Mouse (Mus musculus): ENCODE measurements at regions not wholly inside any gene's neighbourhood (a gene's known extent, or its start where the extent isn't known, plus 50 kb on each side); places are given as distances from the start of the nearest gene placed in this dataset.

DNA sequence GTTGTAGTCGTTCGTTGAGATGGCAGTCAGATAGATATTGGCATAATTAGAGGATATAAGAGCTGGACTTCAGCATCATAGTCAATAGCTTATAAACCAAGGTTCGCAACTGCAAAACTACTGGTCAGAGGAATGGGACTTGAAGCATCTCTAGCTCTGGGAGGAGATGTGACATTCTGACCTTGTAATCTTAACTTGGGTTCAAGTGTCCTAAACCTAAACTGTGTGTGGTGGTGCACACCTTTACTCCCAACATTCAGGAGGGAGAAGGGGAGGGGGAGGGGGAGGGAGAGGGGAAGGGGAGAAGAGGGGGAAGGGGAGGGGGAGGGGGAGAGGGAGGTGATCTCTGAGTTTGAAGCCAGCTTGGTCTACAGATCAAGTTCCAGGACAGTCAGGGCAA is 89.1 kb upstream of the Gnai1 start:
- no peak overlapping the region for H3K4me3 ChIP-seq (replicated peaks)
- no peaks in the 10 kb centered on the region for H3K27me3 ChIP-seq
- H3K36me3 ChIP-seq: no peaks in the 10 kb centered on the region
- 59% methylated on average over 3 of the region's 3 CpGs for WGBS (ENCODE audit: insufficient replicate concordance)
- H3K4me2 ChIP-seq: no peak overlapping the region
- H3K27ac ChIP-seq: no peak overlapping the region
- DNase-seq (no peak), ATAC-seq (ENCODE audit: low read depth) (no peak)
- no peak overlapping the region for H3K9ac ChIP-seq
- H3K4me1 ChIP-seq (replicated peaks): no peaks in the 10 kb centered on the region
- no peaks in the 10 kb centered on the region for H3K9me3 ChIP-seq (replicated peaks)

DNA sequence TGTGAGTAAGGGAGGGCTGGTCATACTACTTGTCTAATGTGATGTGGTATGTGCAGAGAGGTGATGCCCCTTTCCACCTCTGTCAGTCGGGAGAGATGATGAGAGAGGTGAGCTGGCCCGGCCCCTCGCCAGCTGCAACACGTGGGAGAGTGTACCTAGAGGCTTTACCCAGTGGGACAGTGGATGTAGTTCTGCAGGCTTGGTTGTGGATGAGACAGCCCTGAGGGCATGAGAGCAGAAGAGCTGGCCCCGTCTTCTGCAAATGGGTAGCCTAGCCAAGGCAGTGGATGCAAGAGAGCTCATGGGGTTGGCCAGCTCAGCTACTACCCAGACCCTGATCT is 88.1 kb upstream of the Gnai1 start:
- no peaks in the 10 kb centered on the region for H3K9me3 ChIP-seq (replicated peaks)
- no peaks in the 10 kb centered on the region for H3K4me1 ChIP-seq (replicated peaks)
- DNase-seq: no peak
- H3K36me3 ChIP-seq: no peaks in the 10 kb centered on the region
- no peak overlapping the region for H3K9ac ChIP-seq
- H3K27ac ChIP-seq: no peak overlapping the region
- H3K4me3 ChIP-seq (replicated peaks): no peak overlapping the region
- H3K27me3 ChIP-seq: no peaks in the 10 kb centered on the region
- no peak for ATAC-seq (ENCODE audit: low read depth)
- 62% methylated on average over 5 of the region's 5 CpGs for WGBS (ENCODE audit: insufficient replicate concordance)
- H3K4me2 ChIP-seq: no peak overlapping the region

- Histone ChIP-seq H3K4me2 (no peak overlapping the region), H3K9me3 (replicated peaks) (no peaks in the 10 kb centered on the region), H3K36me3 (no peaks in the 10 kb centered on the region), H3K4me3 (replicated peaks) (no peak overlapping the region), H3K4me1 (replicated peaks) (no peaks in the 10 kb centered on the region), H3K27ac (no peak overlapping the region), H3K9ac (no peak overlapping the region), H3K27me3 (no peaks in the 10 kb centered on the region)
- DNase-seq (no peak), ATAC-seq (ENCODE audit: low read depth) (no peak)
- 77% methylated on average over 14 of the region's 14 CpGs for WGBS (ENCODE audit: insufficient replicate concordance)
These were observed 87.6 kb upstream of the Gnai1 start for GRCm38 (mm10) chr5:18447665-18448329.

DNA sequence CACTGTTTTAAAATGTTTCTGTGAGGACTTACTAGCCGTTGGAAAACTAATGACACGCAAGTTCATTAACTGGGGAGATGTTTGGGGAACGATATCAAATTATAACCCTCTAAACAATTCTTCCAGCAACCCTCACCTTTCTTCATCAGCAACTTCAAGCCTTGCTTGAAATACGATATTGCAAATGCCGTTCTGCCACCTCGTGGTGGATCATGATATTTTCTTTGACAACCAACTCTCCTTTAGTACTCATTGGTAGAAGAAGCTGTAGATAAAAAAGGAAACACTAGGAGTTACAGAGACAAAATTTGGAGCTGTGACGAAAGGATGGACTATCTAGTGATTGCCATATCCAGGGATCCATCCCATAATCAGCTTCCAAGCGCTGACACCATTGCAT is 85.8 kb upstream of the Gnai1 start:
- Histone ChIP-seq H3K4me2 (no peak overlapping the region), H3K27me3 (no peaks in the 10 kb centered on the region), H3K9ac (no peak overlapping the region), H3K4me3 (replicated peaks) (no peak overlapping the region), H3K36me3 (no peaks in the 10 kb centered on the region), H3K9me3 (replicated peaks) (no peaks in the 10 kb centered on the region), H3K4me1 (replicated peaks) (no peaks in the 10 kb centered on the region), H3K27ac (no peak overlapping the region)
- DNase-seq: peak; percentile 9
- WGBS (ENCODE audit: insufficient replicate concordance): 23% methylated on average over 8 of the region's 8 CpGs
- ATAC-seq (ENCODE audit: low read depth): no peak

DNA sequence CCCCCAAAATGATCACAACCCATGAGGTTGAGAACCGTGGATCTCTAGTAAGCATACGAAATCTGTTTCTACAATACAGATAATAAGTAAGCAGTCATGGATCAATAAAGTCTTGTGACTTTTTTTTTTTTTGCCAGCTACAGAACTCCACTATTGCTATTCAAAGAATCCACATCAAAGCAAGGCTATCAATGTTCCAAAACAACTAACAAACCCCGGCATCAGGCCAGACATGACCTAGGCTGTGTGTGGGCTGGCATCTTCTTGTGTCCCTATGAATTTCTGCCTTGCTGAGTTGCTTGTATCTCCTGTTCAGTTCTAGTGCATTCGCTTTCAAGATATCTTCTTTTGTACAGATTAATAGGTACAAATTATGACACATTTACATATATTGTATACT is 79.8 kb upstream of the Gnai1 start:
- Histone ChIP-seq H3K4me1 (replicated peaks) (no peaks in the 10 kb centered on the region), H3K27me3 (no peaks in the 10 kb centered on the region), H3K4me3 (replicated peaks) (no peak overlapping the region), H3K9ac (no peak overlapping the region), H3K4me2 (no peak overlapping the region), H3K27ac (no peak overlapping the region), H3K9me3 (replicated peaks) (no peaks in the 10 kb centered on the region), H3K36me3 (no peaks in the 10 kb centered on the region)
- DNase-seq (no peak), ATAC-seq (ENCODE audit: low read depth) (no peak)
- 65% methylated on average over 4 of the region's 4 CpGs for WGBS (ENCODE audit: insufficient replicate concordance)

DNA sequence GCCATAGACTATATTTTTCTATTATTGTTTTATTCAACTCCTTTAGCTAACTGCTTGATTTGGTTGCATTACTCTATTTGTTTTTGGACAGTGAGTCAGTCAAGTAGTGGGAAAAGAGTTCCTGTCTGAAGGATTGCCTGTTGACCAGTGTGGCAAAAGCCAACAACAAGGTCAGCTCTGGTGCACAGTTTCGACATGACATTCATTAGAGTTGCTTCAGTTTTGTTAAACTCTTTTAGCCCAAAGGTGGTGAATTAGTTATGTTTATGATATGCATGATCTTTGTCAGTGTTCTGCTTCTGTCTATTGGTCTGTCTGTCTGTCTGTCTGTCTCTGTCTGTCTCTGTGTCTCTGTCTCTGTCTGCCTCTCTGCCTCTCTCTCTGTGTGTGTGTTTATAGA is 79.1 kb upstream of the Gnai1 start:
- ATAC-seq (ENCODE audit: low read depth): no peak

GRCm38 (mm10) chr5:18436099-18436748 is 76.1 kb upstream of the Gnai1 start:
- Histone ChIP-seq H3K4me1 (replicated peaks) (no peaks in the 10 kb centered on the region), H3K4me3 (replicated peaks) (no peak overlapping the region), H3K27ac (no peak overlapping the region), H3K4me2 (no peak overlapping the region), H3K36me3 (no peaks in the 10 kb centered on the region), H3K9me3 (replicated peaks) (no peaks in the 10 kb centered on the region), H3K27me3 (no peaks in the 10 kb centered on the region), H3K9ac (no peak overlapping the region)
- DNase-seq (no peak), ATAC-seq (ENCODE audit: low read depth) (no peak)
- WGBS (ENCODE audit: insufficient replicate concordance): 44% methylated on average over 6 of the region's 6 CpGs

More for the DNA sequence above, 79.1 kb upstream of the Gnai1 start:
- Histone ChIP-seq H3K9ac (no peak overlapping the region), H3K36me3 (no peaks in the 10 kb centered on the region), H3K27me3 (no peaks in the 10 kb centered on the region), H3K27ac (no peak overlapping the region), H3K9me3 (replicated peaks) (no peaks in the 10 kb centered on the region), H3K4me1 (replicated peaks) (no peaks in the 10 kb centered on the region), H3K4me3 (replicated peaks) (no peak overlapping the region), H3K4me2 (no peak overlapping the region)
- WGBS (ENCODE audit: insufficient replicate concordance): 45% methylated on average over 1 of the region's 1 CpGs
- no peak for DNase-seq

GRCm38 (mm10) chr5:18434245-18434644 is 74.1 kb upstream of the Gnai1 start:
- ATAC-seq (ENCODE audit: low read depth) (no peak), DNase-seq (no peak)
- no peaks in the 10 kb centered on the region for H3K9me3 ChIP-seq (replicated peaks)
- H3K4me1 ChIP-seq (replicated peaks): no peaks in the 10 kb centered on the region
- 59% methylated on average over 2 of the region's 2 CpGs for WGBS (ENCODE audit: insufficient replicate concordance)
- no peak overlapping the region for H3K9ac ChIP-seq
- H3K4me2 ChIP-seq: no peak overlapping the region
- H3K27ac ChIP-seq: no peak overlapping the region
- H3K27me3 ChIP-seq: no peaks in the 10 kb centered on the region
- no peak overlapping the region for H3K4me3 ChIP-seq (replicated peaks)
- H3K36me3 ChIP-seq: no peaks in the 10 kb centered on the region

- Histone ChIP-seq H3K27ac (no peak overlapping the region), H3K27me3 (no peaks in the 10 kb centered on the region), H3K4me1 (replicated peaks) (no peaks in the 10 kb centered on the region), H3K4me3 (replicated peaks) (no peak overlapping the region), H3K9me3 (replicated peaks) (no peaks in the 10 kb centered on the region), H3K9ac (no peak overlapping the region), H3K36me3 (no peaks in the 10 kb centered on the region), H3K4me2 (no peak overlapping the region)
- ATAC-seq (ENCODE audit: low read depth): no peak
- DNase-seq: no peak
- WGBS (ENCODE audit: insufficient replicate concordance): 63% methylated on average over 7 of the region's 7 CpGs
These were observed 73.1 kb upstream of the Gnai1 start for GRCm38 (mm10) chr5:18433287-18433686.

- Histone ChIP-seq H3K4me3 (replicated peaks) (no peak overlapping the region), H3K4me2 (no peak overlapping the region), H3K4me1 (replicated peaks) (no peaks in the 10 kb centered on the region), H3K9ac (no peak overlapping the region), H3K9me3 (replicated peaks) (no peaks in the 10 kb centered on the region), H3K27ac (no peak overlapping the region), H3K27me3 (no peaks in the 10 kb centered on the region), H3K36me3 (no peaks in the 10 kb centered on the region)
- ATAC-seq (ENCODE audit: low read depth) (no peak), DNase-seq (no peak)
- 44% methylated on average over 4 of the region's 4 CpGs for WGBS (ENCODE audit: insufficient replicate concordance)
These were observed 64.9 kb upstream of the Gnai1 start for GRCm38 (mm10) chr5:18425098-18425497.

DNA sequence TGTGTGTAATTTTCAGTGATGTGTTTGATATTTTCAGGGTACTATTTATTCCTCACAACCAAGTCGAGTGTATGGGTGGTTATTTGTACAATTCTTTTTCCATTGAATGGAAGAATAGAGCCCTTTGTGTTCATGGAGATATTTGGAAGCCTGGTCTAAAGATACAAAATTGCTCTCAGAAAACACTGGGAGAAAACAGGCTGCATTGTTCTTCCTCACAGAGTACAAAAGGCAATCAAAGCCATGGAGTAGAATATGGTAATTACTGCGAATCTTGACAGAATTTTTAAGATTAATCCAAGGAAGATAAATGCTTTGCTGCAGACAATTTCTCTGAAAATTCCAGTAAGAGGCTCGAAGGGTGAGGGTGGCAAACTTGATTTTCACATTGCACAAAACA is 54.7 kb upstream of the Gnai1 start:
- Histone ChIP-seq H3K4me2 (no peak overlapping the region), H3K4me3 (replicated peaks) (no peak overlapping the region), H3K4me1 (replicated peaks) (no peaks in the 10 kb centered on the region), H3K9ac (no peak overlapping the region), H3K27me3 (no peaks in the 10 kb centered on the region), H3K9me3 (replicated peaks) (no peaks in the 10 kb centered on the region), H3K27ac (no peak overlapping the region), H3K36me3 (no peaks in the 10 kb centered on the region)
- DNase-seq (no peak), ATAC-seq (ENCODE audit: low read depth) (no peak)
- 33% methylated on average over 3 of the region's 3 CpGs for WGBS (ENCODE audit: insufficient replicate concordance)
